ENCODE assay signal across 8 mouse cellular contexts in genomic region chr11:75650311-75650710, GRCm38 (mm10). TPM values are rescaled to one million over a fixed set of nuclear protein-coding genes. Genes with fewer than 3 reads are reported as not detected.
A peak's percentile ranks its signal among the peaks of the same experiment; 100 is the strongest.
DNase-seq lines count a peak whose midpoint lies in the region; ATAC-seq and TF ChIP-seq lines count a peak whose summit lies in the region.

Gene Myo1c (plus strand): TSS chr11:75650504.

- no peak for ATAC-seq in embryonic facial prominence, embryonic 13.5 days (ENCODE audit: insufficient number of reproducible peaks, insufficient read depth, low FRiP score, low TSS enrichment, low read depth)
- ATAC-seq in heart, embryonic 13.5 days (ENCODE audit: extremely low read depth, insufficient number of reproducible peaks, low FRiP score, low TSS enrichment) = no peak
- no peak for ATAC-seq in kidney, embryonic 16.5 days (ENCODE audit: low FRiP score, low TSS enrichment)
- no peak for ATAC-seq in lung, postnatal 0 days

- H3K4me3 ChIP-seq in spleen, adult 2 months (ENCODE audit: extremely low read depth, insufficient read depth, insufficient read length) = peak within 1 kb of the TSS; percentile 95
- peak within 1 kb of the TSS; percentile 60 for H3K4me3 ChIP-seq in embryonic facial prominence, embryonic 13.5 days
- H3K4me3 ChIP-seq in heart, embryonic 13.5 days = peak within 1 kb of the TSS; percentile 78
- H3K4me3 ChIP-seq in kidney, embryonic 16.5 days (ENCODE audit: low read length) = peak within 1 kb of the TSS; percentile 74
- H3K4me3 ChIP-seq in lung, postnatal 0 days (ENCODE audit: low read depth, low read length) = peak within 1 kb of the TSS; percentile 73

- WGBS in spleen, adult 2 months = 91% methylated on average over 7 of the region's 7 CpGs
- WGBS in embryonic facial prominence, embryonic 13.5 days = 66% methylated on average over 7 of the region's 7 CpGs
- 60% methylated on average over 7 of the region's 7 CpGs for WGBS in heart, embryonic 13.5 days
- WGBS in kidney, embryonic 16.5 days = 57% methylated on average over 7 of the region's 7 CpGs
- 66% methylated on average over 7 of the region's 7 CpGs for WGBS in lung, postnatal 0 days

- peak within 1 kb of the TSS; percentile 78 for H3K4me2 ChIP-seq in embryonic facial prominence, embryonic 13.5 days
- H3K4me2 ChIP-seq in heart, embryonic 13.5 days = peak within 1 kb of the TSS; percentile 88
- H3K4me2 ChIP-seq in kidney, embryonic 16.5 days (replicated peaks; ENCODE audit: low read depth, low read length) = peak within 1 kb of the TSS; percentile 92
- H3K4me2 ChIP-seq in lung, postnatal 0 days (replicated peaks; ENCODE audit: low read depth, low read length) = peak within 1 kb of the TSS; percentile 73

- H3K9me3 ChIP-seq in embryonic facial prominence, embryonic 13.5 days = no peaks in the 10 kb centered on the region
- no peaks in the 10 kb centered on the region for H3K9me3 ChIP-seq in heart, embryonic 13.5 days
- H3K9me3 ChIP-seq in kidney, embryonic 16.5 days (ENCODE audit: low read length) = no peaks in the 10 kb centered on the region
- H3K9me3 ChIP-seq in lung, postnatal 0 days (ENCODE audit: low read length) = no peaks in the 10 kb centered on the region

- no peak for TF ChIP-seq POLR2A in spleen, adult 2 months (IDR thresholded peaks at IDR 0.05; ENCODE audit: low read depth, low read length)

- TF ChIP-seq CTCF in spleen, adult 2 months (IDR thresholded peaks at IDR 0.05; ENCODE audit: extremely low read depth, insufficient read depth, insufficient read length, insufficient replicate concordance) = no peak
- TF ChIP-seq CTCF in lung, postnatal 0 days (IDR thresholded peaks at IDR 0.05) = no peak

- no peak for DNase-seq in spleen, adult 2 months (ENCODE audit: low read depth in 1 of 2, low spot score in 2 of 2)
- no peak for DNase-seq in spleen, postnatal 36 days (ENCODE audit: low spot score in 2 of 2)
- peak; percentile 23 for DNase-seq in lung, postnatal 0 days (ENCODE audit: low spot score)
- no peak for DNase-seq in right cerebral cortex, postnatal 4 days
- no peak for DNase-seq in T-cell, adult 2 months (ENCODE audit: low spot score)

- peak within 1 kb of the TSS; percentile 99 for H3K27ac ChIP-seq in spleen, adult 2 months (ENCODE audit: insufficient read depth, low read length)
- H3K27ac ChIP-seq in embryonic facial prominence, embryonic 13.5 days = peak within 1 kb of the TSS; percentile 68
- H3K27ac ChIP-seq in heart, embryonic 13.5 days (replicated peaks) = peak within 1 kb of the TSS; percentile 93
- H3K27ac ChIP-seq in kidney, embryonic 16.5 days (ENCODE audit: low read length) = peak within 1 kb of the TSS; percentile 98
- peak within 1 kb of the TSS; percentile 97 for H3K27ac ChIP-seq in lung, postnatal 0 days (ENCODE audit: low read length)

- peaks cover 6% of the 10 kb centered on the region for H3K36me3 ChIP-seq in spleen, adult 2 months (ENCODE audit: control insufficient read depth, insufficient read depth, low read length)
- H3K36me3 ChIP-seq in embryonic facial prominence, embryonic 13.5 days = peaks cover 5% of the 10 kb centered on the region; the same call in 1 of the 2 replicates
- H3K36me3 ChIP-seq in heart, embryonic 13.5 days = peaks cover 3% of the 10 kb centered on the region; the same call in 1 of the 2 replicates
- H3K36me3 ChIP-seq in kidney, embryonic 16.5 days (ENCODE audit: insufficient read depth, low read length) = no peaks in the 10 kb centered on the region
- H3K36me3 ChIP-seq in lung, postnatal 0 days (ENCODE audit: insufficient read depth, low read length) = 0 out of 2 replicates have a peak, but pooled peaks cover 6% of the 10 kb centered on the region

- no peaks in the 10 kb centered on the region for H3K27me3 ChIP-seq in spleen, adult 2 months (ENCODE audit: control insufficient read depth, insufficient read depth, low read length)
- H3K27me3 ChIP-seq in embryonic facial prominence, embryonic 13.5 days = peaks cover 25% of the 10 kb centered on the region
- H3K27me3 ChIP-seq in heart, embryonic 13.5 days (replicated peaks) = no peaks in the 10 kb centered on the region
- no peaks in the 10 kb centered on the region for H3K27me3 ChIP-seq in kidney, embryonic 16.5 days (ENCODE audit: insufficient read depth, low read length)
- no peaks in the 10 kb centered on the region for H3K27me3 ChIP-seq in lung, postnatal 0 days (replicated peaks; ENCODE audit: insufficient read depth, low read length)

- peak within 1 kb of the TSS; percentile 79 for H3K9ac ChIP-seq in embryonic facial prominence, embryonic 13.5 days
- peak within 1 kb of the TSS; percentile 93 for H3K9ac ChIP-seq in heart, embryonic 13.5 days
- peak within 1 kb of the TSS; percentile 88 for H3K9ac ChIP-seq in kidney, embryonic 16.5 days (replicated peaks; ENCODE audit: low read length)
- H3K9ac ChIP-seq in lung, postnatal 0 days (replicated peaks; ENCODE audit: low read depth) = peak within 1 kb of the TSS; percentile 79

- peaks cover 24% of the 10 kb centered on the region for H3K4me1 ChIP-seq in spleen, adult 2 months (ENCODE audit: control insufficient read depth, insufficient read depth, insufficient read length)
- H3K4me1 ChIP-seq in embryonic facial prominence, embryonic 13.5 days = peaks cover 45% of the 10 kb centered on the region
- H3K4me1 ChIP-seq in heart, embryonic 13.5 days = peaks cover 70% of the 10 kb centered on the region
- H3K4me1 ChIP-seq in kidney, embryonic 16.5 days (ENCODE audit: insufficient read depth, low read length) = peaks cover 47% of the 10 kb centered on the region
- peaks cover 33% of the 10 kb centered on the region for H3K4me1 ChIP-seq in lung, postnatal 0 days (ENCODE audit: insufficient read depth, low read depth, low read length)

- TF ChIP-seq EP300 in lung, postnatal 0 days (IDR thresholded peaks at IDR 0.05) = no peak

RNA-seq across cellular contexts. Expression of gene Myo1c, which starts in this region (rescaled TPM):
- 130 and 157 TPM in 2 replicates for polyA plus RNA-seq in spleen, adult 2 months (2012; rRNA removed)
- polyA plus RNA-seq in embryonic facial prominence, embryonic 13.5 days (2015; fragmentation: Nextera tagmentation; extraction: Ambion mirVana) = 38.3 and 43.8 TPM in 2 replicates
- 58.4 and 58.7 TPM in 2 replicates for polyA plus RNA-seq in heart, embryonic 13.5 days (2015; fragmentation: Nextera tagmentation; extraction: Ambion mirVana)
- 83.0 and 85.9 TPM in 2 replicates for polyA plus RNA-seq in kidney, embryonic 16.5 days (2015; fragmentation: Nextera tagmentation; extraction: Ambion mirVana)
- 88.5 and 102 TPM in 2 replicates for polyA plus RNA-seq in lung, postnatal 0 days (2015; fragmentation: Nextera tagmentation; extraction: Ambion mirVana)
